Mouse (Mus musculus) bone marrow, adult 2 months (tissue): ENCODE data around the gene Brf1.

ENCODE experiments used
- CTCF ChIP-seq: fragments of 200-500 bp; IDR thresholded peaks from 2 replicates; pipeline ENCODE4 v1.5.1; 2011; ENCODE audit warnings: low read length, control low read depth; ENCODE audit not compliant: control insufficient read depth, insufficient read depth
- POLR2A ChIP-seq: fragments of 200-500 bp; IDR thresholded peaks from 2 replicates; pipeline ENCODE4 v1.6.1; 2011; ENCODE audit warnings: low read depth, mild to moderate bottlenecking, control low read depth, low read length, borderline replicate concordance; ENCODE audit not compliant: control insufficient read depth

DNA sequence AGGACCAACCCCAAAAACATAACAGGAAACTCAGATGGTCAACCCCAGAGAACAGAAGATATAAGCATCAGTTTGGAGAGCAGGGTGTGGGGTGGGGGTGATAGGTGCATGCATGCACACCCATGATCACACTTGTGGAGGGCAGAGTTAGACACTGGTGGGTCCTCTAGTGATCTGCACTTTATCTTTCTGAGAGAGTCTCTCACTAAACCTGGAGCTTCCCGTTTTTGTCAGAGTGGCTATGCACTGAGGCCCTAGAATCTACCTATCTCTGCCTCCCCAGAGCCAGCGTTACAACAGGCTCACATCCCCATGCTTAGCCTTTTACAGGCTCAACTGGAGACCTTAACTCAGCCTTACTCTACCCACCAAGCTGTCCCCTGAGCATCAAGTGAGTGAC, 9.1 kb downstream of the Brf1 start:
- TF ChIP-seq CTCF, result no peak
- no peak for TF ChIP-seq POLR2A
